Mouse (Mus musculus): ENCODE measurements around the gene Map2k6.

GRCm38 (mm10) chr11:110534856-110535255 is 135.9 kb downstream of the Map2k6 start:
- TF ChIP-seq CTCF (IDR thresholded peaks at IDR 0.05; ENCODE audit: low read depth, low read length) (no peak), POLR2A (IDR thresholded peaks at IDR 0.05; ENCODE audit: borderline replicate concordance, low read depth, low read length) (no peak)

Measured in bone marrow macrophage, adult 2 months (primary cell).